Mouse (Mus musculus) frontal cortex, postnatal 25 days (tissue): Measurements from ENCODE around the gene Tnxb.
"Not testable (repeated sequence)": the region's sequence is repeated elsewhere in the genome, so short reads cannot be mapped to it uniquely, and the experiment has no call there.

Experiments
- DNase-seq, 2 experiments: peaks; one replicate each; pipeline ENCODE4 v3.0.0; 2022; ENCODE audit warnings: low spot score in 2 of 2

Tnxb gene

DNA sequence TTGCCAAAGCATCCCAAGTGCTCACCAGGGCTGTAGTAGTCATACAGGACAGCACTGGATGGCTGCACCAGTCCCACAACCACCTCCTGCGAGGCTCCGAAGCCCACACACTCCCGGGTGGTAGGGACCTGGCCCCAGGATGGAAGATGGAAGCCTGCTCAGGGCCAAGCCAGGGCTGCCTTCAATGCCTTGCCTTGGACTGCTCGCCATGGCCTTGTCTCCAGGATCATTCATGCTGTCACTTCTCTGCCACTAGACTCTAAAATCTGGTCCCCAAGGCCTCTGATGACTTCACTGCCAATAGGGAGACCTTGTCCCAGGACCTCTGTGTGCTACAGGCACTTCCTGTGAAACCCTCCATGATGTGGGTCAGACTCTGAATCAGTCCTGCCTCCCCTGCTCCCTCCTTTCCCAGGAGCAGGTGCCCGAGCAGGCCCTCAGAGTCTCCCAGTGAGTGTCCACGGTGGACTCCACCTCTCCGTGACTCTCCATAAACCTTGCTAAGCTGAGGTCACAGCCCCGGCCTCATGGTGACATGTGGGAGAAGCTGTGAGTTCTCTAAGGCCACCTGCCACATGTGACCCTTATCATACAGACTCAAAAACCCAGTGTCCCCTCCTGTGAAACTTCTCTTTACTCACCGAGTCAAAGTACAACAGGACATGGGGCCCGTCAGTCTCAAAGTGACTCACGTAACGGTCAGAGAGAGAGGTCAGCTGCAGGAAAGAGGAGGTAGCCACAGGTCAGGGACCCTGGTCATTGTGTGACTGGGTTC, 59.6 kb downstream of the Tnxb start:
- not testable (repeated sequence) for DNase-seq

DNA sequence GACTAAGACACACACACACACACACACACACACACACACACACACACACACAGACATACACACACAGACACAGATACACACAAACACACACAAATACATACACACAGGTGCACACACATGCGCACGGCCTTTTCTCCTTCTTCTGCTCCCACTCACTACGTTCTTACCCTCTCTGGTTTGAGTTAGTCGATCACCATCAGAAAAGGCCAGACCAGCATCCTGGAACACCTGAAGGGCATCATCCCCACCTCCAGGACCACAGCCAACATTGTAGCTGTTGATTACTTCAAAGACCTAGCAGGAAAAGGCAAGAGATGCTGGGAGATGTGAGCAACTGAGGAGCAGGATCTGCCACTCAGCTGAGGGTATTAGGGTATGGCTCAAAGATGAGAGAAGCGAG, 67.1 kb downstream of the Tnxb start:
- not testable (repeated sequence) for DNase-seq

DNA sequence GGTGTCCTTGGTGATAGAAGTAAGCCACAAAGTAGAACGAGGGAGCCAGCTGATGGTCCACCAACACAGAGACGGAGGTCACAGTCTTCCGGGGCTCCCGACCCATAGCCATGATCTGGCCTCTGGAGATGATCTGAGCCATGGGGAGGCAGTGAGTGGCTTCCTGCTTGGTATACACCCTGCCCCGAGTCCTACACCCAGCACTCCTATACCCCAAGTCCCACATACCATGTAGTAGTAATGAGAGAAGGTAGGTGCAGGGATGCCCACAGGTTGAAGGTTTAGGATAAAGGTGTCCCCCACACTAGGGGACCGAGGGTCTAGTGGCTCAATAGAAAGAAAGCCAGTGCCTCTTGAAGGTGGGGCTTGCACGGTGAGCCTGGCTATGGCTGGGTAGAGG, 69.4 kb downstream of the Tnxb start:
- not testable (repeated sequence) for DNase-seq

DNA sequence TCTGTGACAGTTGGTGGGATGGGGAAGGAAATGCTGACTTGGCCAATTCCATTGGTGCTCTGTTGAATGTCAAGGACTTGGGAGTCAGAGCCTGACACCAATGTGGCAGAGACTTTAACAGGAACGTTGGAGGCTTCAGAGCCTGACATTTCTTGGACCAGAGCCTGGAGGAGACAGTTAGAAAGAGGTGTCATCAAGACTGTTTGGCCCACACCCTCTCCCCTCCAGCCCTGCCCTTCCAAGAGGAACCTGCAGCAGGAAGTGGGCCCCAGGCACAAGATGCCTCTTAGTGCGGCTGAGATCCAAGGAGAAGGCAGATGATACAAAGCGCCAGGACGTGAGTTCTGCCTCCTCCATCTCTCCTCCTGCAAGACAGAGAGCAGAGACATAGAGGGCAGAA, 69.9 kb downstream of the Tnxb start:
- no peak for DNase-seq

DNA sequence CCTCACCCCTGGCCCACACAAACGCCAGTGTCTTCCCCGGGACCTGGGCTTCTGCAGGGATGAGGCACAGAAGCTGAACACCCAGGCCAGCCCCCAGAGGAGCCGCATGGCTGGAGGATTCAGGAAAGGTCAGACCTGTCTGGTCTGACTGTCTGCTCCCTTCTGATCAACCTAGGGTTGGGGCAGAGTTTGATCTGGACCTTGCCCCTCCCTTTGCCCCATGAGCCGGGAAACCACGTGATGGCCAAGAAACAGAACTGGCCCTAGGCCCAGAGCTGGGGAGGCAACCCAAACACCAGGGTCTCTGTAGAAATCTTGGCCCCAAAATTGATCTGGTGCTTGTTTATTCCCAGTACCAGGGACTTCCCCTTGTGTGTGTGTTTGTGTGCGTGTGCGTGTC, 73.4 kb downstream of the Tnxb start, which contains the start of gene C4b:
Gene C4b (minus strand): TSS at position 164 of the 400 bp plus-strand sequence.
- DNase-seq: no peak

DNA sequence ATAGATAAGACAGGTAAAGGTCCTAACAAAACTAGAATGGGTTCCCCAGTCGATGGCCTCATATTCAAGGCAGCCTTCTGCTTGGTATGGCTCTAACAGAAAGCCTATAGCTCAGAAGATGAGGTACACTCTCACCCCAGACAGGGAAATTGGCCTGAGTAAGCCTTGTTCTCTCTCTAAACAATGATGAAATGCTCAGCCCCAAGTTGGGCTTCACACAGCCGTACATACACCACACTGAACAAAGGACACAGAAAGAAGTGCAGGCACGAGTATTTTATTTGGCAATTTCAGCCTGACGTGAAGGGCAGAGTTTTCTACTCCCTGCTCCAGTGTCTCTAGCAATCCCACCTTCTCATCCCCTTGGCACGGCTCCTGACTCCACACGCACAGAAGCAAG, 73.9 kb downstream of the Tnxb start:
- DNase-seq: no peak

DNA sequence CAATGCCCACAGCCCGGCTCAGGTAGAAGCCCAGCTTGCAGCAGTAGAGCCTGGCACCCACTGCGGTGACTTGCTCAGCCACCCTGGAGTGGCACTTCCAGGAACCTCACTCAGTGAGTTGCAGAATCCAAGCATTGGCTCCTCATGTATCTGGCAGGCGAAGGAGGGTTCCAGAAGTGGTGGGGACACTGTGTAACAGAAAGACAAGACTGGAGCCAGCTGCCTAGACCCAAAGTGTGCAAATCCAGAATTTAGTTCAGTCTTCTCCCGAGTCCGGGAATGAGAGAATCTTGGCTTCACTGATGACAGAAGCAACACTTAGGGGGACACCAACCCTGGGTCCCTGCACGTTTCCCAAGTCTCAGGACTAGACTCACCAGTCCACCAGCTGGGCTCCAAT, 74.3 kb downstream of the Tnxb start:
- not testable (repeated sequence) for DNase-seq

DNA sequence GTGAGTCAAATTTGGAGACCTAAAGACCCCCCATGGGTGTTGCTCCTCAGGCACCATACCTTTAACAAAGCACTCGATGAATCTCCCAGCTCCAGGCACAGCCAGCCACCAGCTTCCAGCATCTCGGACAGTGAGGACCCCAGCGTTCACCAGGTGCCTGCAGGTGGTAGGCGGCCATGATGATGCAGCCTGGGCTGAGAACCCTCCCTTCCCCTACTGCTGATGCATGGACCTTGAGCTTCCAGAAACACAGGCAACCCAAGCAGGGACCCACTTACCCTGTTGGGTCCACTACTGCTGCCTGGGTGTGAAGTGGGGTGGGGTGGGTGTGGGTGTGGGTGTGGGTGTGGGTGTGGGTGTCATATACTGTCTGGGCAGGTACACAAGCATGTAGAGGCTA, 74.8 kb downstream of the Tnxb start:
- DNase-seq: not testable (repeated sequence)

DNA sequence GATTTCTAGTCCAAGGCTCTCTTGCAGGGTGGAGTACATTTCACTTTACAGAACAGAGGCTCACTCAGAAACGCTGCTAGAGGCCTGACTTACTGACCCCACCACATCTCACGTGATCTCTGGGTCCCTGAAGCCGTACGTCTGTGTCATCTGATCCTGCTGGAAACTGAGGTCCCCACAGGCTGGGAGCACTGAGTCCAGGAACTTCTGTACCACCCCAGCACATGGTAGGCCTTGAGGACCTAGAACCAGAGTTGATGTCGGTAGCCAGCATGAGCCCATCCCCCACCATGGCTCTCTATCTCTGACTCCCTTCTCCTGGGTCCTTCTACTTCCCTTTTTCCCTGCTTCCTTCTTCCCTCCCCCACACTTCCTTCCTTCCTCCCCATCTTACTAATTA, 76.2 kb downstream of the Tnxb start:
- no peak for DNase-seq

DNA sequence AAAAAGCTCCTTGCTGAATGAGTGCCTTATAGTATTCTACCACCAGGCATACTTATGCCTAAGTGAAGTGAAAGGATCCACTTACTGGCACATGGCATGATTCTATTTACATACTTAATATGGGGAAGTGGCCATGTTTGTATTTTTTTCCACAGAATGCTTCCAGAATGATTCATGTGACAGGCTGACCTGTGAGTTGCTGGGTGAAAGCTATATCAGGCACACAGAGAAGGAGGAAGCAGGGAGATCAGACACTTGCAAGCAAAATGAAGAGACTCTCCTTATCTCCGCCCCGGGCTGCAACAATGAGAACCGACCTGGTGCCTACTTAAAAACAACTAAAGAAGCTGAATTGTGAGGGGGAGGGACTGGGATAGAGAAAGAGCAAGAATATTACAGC, 91.1 kb downstream of the Tnxb start:
- DNase-seq: no peak
